ENCODE assay signal across 34 mouse cellular contexts in the genomic region with DNA sequence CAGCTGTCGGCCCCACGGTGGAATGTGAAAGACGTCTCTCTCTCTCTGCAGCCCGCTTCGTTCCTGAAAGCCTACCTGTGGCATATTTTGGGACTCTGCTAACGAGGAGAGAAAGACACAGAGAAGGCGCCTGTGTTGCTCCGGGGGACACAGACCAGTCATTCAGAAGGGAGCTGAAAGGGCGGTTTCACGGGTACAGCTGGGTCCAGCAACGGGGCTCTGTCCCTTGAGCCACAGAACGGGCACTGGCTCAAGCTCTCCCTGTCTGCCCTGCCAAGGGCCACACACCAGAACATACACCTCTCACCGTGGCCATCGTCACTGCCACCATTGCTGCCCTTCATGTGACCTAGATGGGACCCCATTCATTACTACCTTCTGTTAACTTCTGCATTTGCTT. TPM values are rescaled to one million over a fixed set of nuclear protein-coding genes. Genes with fewer than 3 reads are reported as not detected.
DNase-seq lines count a peak whose midpoint lies in the region; ATAC-seq and TF ChIP-seq lines count a peak whose summit lies in the region.
"Had no signal": no experiment of that assay in that cellular context is flagged by ENCODE, and none has a peak within 500 bp of the region (broad histone marks: within the 10 kb centered on the region; RNA-seq: fewer than 3 reads in every experiment).

No protein-coding gene starts in this region.

- H3K27me3 ChIP-seq in limb, embryonic 10.5 days (ENCODE audit: low read depth, poor library complexity, severe bottlenecking) = peaks cover 32% of the 10 kb centered on the region
- H3K27me3 ChIP-seq in limb, embryonic 14.5 days (ENCODE audit: control insufficient read depth, insufficient read depth, low read length) = no peaks in the 10 kb centered on the region
- H3K27me3 ChIP-seq: forebrain, embryonic 15.5 days had no signal

- no peak overlapping the region for H3K27ac ChIP-seq in gastrocnemius, adult 2 months
- H3K27ac ChIP-seq in limb, embryonic 10.5 days = peak overlapping the region; percentile 42
- H3K27ac ChIP-seq in limb, embryonic 14.5 days (replicated peaks; ENCODE audit: low read depth, low read length) = peak overlapping the region; percentile 50; the same call in 1 of the 2 replicates
- H3K27ac ChIP-seq: embryonic facial prominence, embryonic 10.5 days; embryonic facial prominence, embryonic 13.5 days; forebrain, embryonic 12.5 days; forebrain, embryonic 15.5 days; heart, embryonic 10.5 days; heart, embryonic 13.5 days; hindbrain, embryonic 14.5 days; hindbrain, postnatal 0 days had no signal

- no peak overlapping the region for H3K4me3 ChIP-seq in gastrocnemius, adult 2 months
- no peak overlapping the region for H3K4me3 ChIP-seq in limb, embryonic 10.5 days
- H3K4me3 ChIP-seq in limb, embryonic 14.5 days (replicated peaks; ENCODE audit: low read length) = no peak overlapping the region
- H3K4me3 ChIP-seq: embryonic facial prominence, embryonic 10.5 days; embryonic facial prominence, embryonic 13.5 days; erythroblast, embryonic 14.5 days; forebrain, embryonic 12.5 days; forebrain, embryonic 15.5 days; heart, embryonic 10.5 days; heart, embryonic 13.5 days had no signal

- no peak overlapping the region for H3K4me2 ChIP-seq in limb, embryonic 14.5 days (replicated peaks; ENCODE audit: low read depth, low read length, severe bottlenecking)
- H3K4me2 ChIP-seq: embryonic facial prominence, embryonic 13.5 days; forebrain, embryonic 12.5 days; forebrain, embryonic 15.5 days; heart, embryonic 13.5 days; hindbrain, embryonic 14.5 days had no signal

- peaks cover 36% of the 10 kb centered on the region for H3K4me1 ChIP-seq in limb, embryonic 10.5 days
- peaks cover 26% of the 10 kb centered on the region for H3K4me1 ChIP-seq in limb, embryonic 14.5 days (ENCODE audit: control insufficient read depth, insufficient read depth, low read length)

- 0 out of 2 replicates have a peak, but pooled peaks have one; percentile 23 for ATAC-seq in limb, embryonic 14.5 days (ENCODE audit: low FRiP score, low read depth)
- ATAC-seq: forebrain, embryonic 15.5 days; hindbrain, postnatal 0 days; Patski had no signal

- TF ChIP-seq POLR2A in limb, embryonic 14.5 days (IDR thresholded peaks at IDR 0.05; ENCODE audit: borderline replicate concordance, extremely low read depth, insufficient read depth, insufficient read length) = no peak

- TF ChIP-seq CTCF in gastrocnemius, adult 2 months (IDR thresholded peaks at IDR 0.05) = no peak

- DNase-seq in gastrocnemius, adult 2 months = peak; percentile 5
- DNase-seq in gastrocnemius, postnatal 10 days = no peak
- DNase-seq in layer of hippocampus, adult 9-11 months = peak; percentile 60
- DNase-seq in layer of hippocampus, postnatal 36 days = no peak
- DNase-seq in limb, embryonic 10.5 days (ENCODE audit: low spot score) = no peak
- DNase-seq in limb, embryonic 14.5 days (ENCODE audit: low spot score) = no peak
- no peak for DNase-seq in kidney, postnatal 10 days
- no peak for DNase-seq in kidney, postnatal 14 days
- DNase-seq: adrenal gland, adult 2 months; adrenal gland, postnatal 14 days; cerebellum, adult 11-12 months; cerebellum, adult 8-10 months; cerebellum, postnatal 10 days; cerebellum, postnatal 36 days; embryo, embryonic 11 days; gastrocnemius, postnatal 25 days; heart, adult 18-20 months; heart, postnatal 14 days; heart, postnatal 4 days had no signal

- no peaks in the 10 kb centered on the region for H3K9me3 ChIP-seq in limb, embryonic 10.5 days (replicated peaks)
- H3K9me3 ChIP-seq in limb, embryonic 14.5 days (ENCODE audit: control insufficient read depth, low read length) = no peaks in the 10 kb centered on the region
- H3K9me3 ChIP-seq: embryonic facial prominence, embryonic 10.5 days; embryonic facial prominence, embryonic 13.5 days; forebrain, embryonic 12.5 days; forebrain, embryonic 15.5 days; G1E; heart, embryonic 10.5 days; heart, embryonic 13.5 days had no signal

- no peak overlapping the region for H3K9ac ChIP-seq in limb, embryonic 14.5 days (ENCODE audit: low read depth, low read length, severe bottlenecking)
- H3K9ac ChIP-seq: embryonic facial prominence, embryonic 13.5 days; forebrain, embryonic 12.5 days; forebrain, embryonic 15.5 days; heart, embryonic 13.5 days; hindbrain, embryonic 14.5 days had no signal

- H3K36me3 ChIP-seq in limb, embryonic 10.5 days = no peaks in the 10 kb centered on the region
- no peaks in the 10 kb centered on the region for H3K36me3 ChIP-seq in limb, embryonic 14.5 days (ENCODE audit: control insufficient read depth, insufficient read depth, low read length)
- H3K36me3 ChIP-seq: embryonic facial prominence, embryonic 10.5 days; embryonic facial prominence, embryonic 13.5 days; forebrain, embryonic 12.5 days; forebrain, embryonic 15.5 days; G1E; heart, embryonic 10.5 days; heart, embryonic 13.5 days had no signal

- intact Hi-C loops in gastrocnemius, adult 2 months (cut with DNase I) = no loop called here

- 64% methylated on average over 14 of the region's 14 CpGs for WGBS in limb, embryonic 10.5 days
- 38% methylated on average over 14 of the region's 14 CpGs for WGBS in limb, embryonic 14.5 days

RNA-seq across cellular contexts. Expression of a gene that starts 1.5 kb away (rescaled TPM):
- not detected for total RNA-seq in gastrocnemius, adult 2 months (2021)
- total RNA-seq in gastrocnemius, postnatal 10 days (2021) = under 1 TPM in 1 of 2 experiments, not detected in 1; 0.16 TPM
- 1 to 10 TPM; 1.4 to 1.5 TPM for total RNA-seq in layer of hippocampus, postnatal 36 days (2021)
- 0.23 TPM in 1 of 2 replicates, not detected in the other for polyA plus RNA-seq in limb, embryonic 10.5 days (2016; fragmentation: Nextera tagmentation; extraction: Ambion mirVana)
- 471 and 564 TPM in 2 replicates for polyA plus RNA-seq in limb, embryonic 14.5 days (2012; rRNA removed)
- 87.5 and 113 TPM in 2 replicates for polyA plus RNA-seq in limb, embryonic 14.5 days (2014; fragmentation: Nextera tagmentation; extraction: Ambion mirVana)
- total RNA-seq: adrenal gland, adult 2 months; adrenal gland, postnatal 14 days; adrenal gland, postnatal 4 days; gastrocnemius, adult 18-20 months; gastrocnemius, postnatal 25 days; heart, adult 18-20 months; heart, postnatal 14 days; heart, postnatal 4 days had no signal
- polyA plus RNA-seq: adrenal gland, adult 2 months; embryonic facial prominence, embryonic 10.5 days; erythroblast, embryonic 14.5 days; forebrain, embryonic 15.5 days; gonadal fat pad, adult 2 months; heart, embryonic 10.5 days; heart, embryonic 13.5 days; hindbrain, embryonic 11.5 days; hindbrain, embryonic 14.5 days; Patski had no signal

RNA-seq across cellular contexts. Expression of a gene that starts 29.7 kb away (rescaled TPM):
- 1 to 10 TPM; 2.5 to 5.3 TPM for total RNA-seq in gastrocnemius, adult 2 months (2021)
- 10 to 100 TPM; 10.9 to 14.8 TPM for total RNA-seq in gastrocnemius, postnatal 10 days (2021)
- 10 to 100 TPM; 30.3 to 31.0 TPM for total RNA-seq in layer of hippocampus, postnatal 36 days (2021)
- 10.5 and 15.4 TPM in 2 replicates for polyA plus RNA-seq in limb, embryonic 10.5 days (2016; fragmentation: Nextera tagmentation; extraction: Ambion mirVana)
- polyA plus RNA-seq in limb, embryonic 14.5 days (2012; rRNA removed) = 45.5 and 55.1 TPM in 2 replicates
- polyA plus RNA-seq in limb, embryonic 14.5 days (2014; fragmentation: Nextera tagmentation; extraction: Ambion mirVana) = 69.2 and 75.8 TPM in 2 replicates
- polyA plus RNA-seq: Patski had no signal

Comparison
In these comparisons a context has a peak if more than half of its experiments do, and no peak if none do; other contexts are left out.
1. DNase-seq: peak in gastrocnemius, adult 2 months (single experiment) and layer of hippocampus, adult 9-11 months (single experiment); none in gastrocnemius, postnatal 10 days (single experiment), layer of hippocampus, postnatal 36 days (0 of 2), limb, embryonic 10.5 days (single experiment), limb, embryonic 14.5 days (single experiment), kidney, postnatal 10 days (single experiment) and kidney, postnatal 14 days (single experiment).